Mouse (Mus musculus) hindbrain, embryonic 10.5 days (tissue): ENCODE data around the gene Rpa2. TPM values are rescaled to one million over a fixed set of nuclear protein-coding genes. Genes with fewer than 3 reads are reported as not detected.
"Not testable (repeated sequence)": the region's sequence is repeated elsewhere in the genome, so short reads cannot be mapped to it uniquely, and the experiment has no call there.

Experiments
- DNase-seq: peaks from one replicate; pipeline ENCODE4 v3.0.0-alpha.2; 2017; ENCODE audit warnings: low spot score
- H3K27ac ChIP-seq: fragments of 300-500 bp; sonication (generic); 2 replicates; pipeline ENCODE4 v1.5.1; 2016; ENCODE audit warnings: mild to moderate bottlenecking, moderate library complexity
- H3K27me3 ChIP-seq: fragments of 300-500 bp; sonication (generic); 2 replicates; pipeline ENCODE4 v1.6.1; 2016; ENCODE audit warnings: mild to moderate bottlenecking; ENCODE audit not compliant: poor library complexity, insufficient read depth, severe bottlenecking
- H3K36me3 ChIP-seq: fragments of 300-500 bp; sonication (generic); 2 replicates; pipeline ENCODE4 v1.6.1; 2016; ENCODE audit warnings: mild to moderate bottlenecking, moderate library complexity
- H3K4me1 ChIP-seq: fragments of 300-500 bp; sonication (generic); replicated peaks from 2 replicates; pipeline ENCODE4 v1.6.1; 2016; ENCODE audit warnings: mild to moderate bottlenecking
- H3K4me3 ChIP-seq: fragments of 300-500 bp; sonication (generic); 2 replicates; pipeline ENCODE4 v1.5.1; 2016; ENCODE audit warnings: mild to moderate bottlenecking, moderate library complexity
- H3K9me3 ChIP-seq: fragments of 300-500 bp; sonication (generic); 2 replicates; pipeline ENCODE4 v1.6.1; 2016; ENCODE audit warnings: mild to moderate bottlenecking, moderate library complexity
- WGBS: fragments of 180-500 bp; shearing (Covaris S2); methylation state at CpG from one replicate; pipeline ENCODE4 v1.1.7; 2016; 5-methylcytosine and 5-hydroxymethylcytosine counted together
- polyA plus RNA-seq: library from polyadenylated mRNA; unstranded; fragments of >200 nt; fragmentation: Nextera tagmentation; extraction: Ambion mirVana; gene quantifications from 2 replicates; pipeline ENCODE4 v1.2.1, GENCODE M21; 2016

The Rpa2 gene
- polyA plus RNA-seq, 1 experiment from 2014 or later = 147 TPM

- WGBS = 82% methylated on average over 3 of the region's 3 CpGs
Observed at GRCm38 (mm10) chr4:132798666-132799065, 30.5 kb downstream of the Rpa2 start.

GRCm38 (mm10) chr4:132799845-132800244, 31.7 kb downstream of the Rpa2 start:
- WGBS = 91% methylated on average over 4 of the region's 4 CpGs
- peaks cover 15% of the 10 kb centered on the region for H3K4me1 ChIP-seq
- H3K27me3 ChIP-seq = peaks cover 28% of the 10 kb centered on the region
- DNase-seq = no peak
- no peaks in the 10 kb centered on the region for H3K9me3 ChIP-seq
- no peak overlapping the region for H3K4me3 ChIP-seq
- no peaks in the 10 kb centered on the region for H3K36me3 ChIP-seq
- no peak overlapping the region for H3K27ac ChIP-seq

More at GRCm38 (mm10) chr4:132798666-132799065, 30.5 kb downstream of the Rpa2 start:
- H3K36me3 ChIP-seq, H3K27ac ChIP-seq, DNase-seq, H3K9me3 ChIP-seq, H3K4me3 ChIP-seq: not testable (repeated sequence)
- H3K27me3 ChIP-seq = peaks cover 36% of the 10 kb centered on the region
- H3K4me1 ChIP-seq = peaks cover 27% of the 10 kb centered on the region

- Histone ChIP-seq H3K27me3 (peaks cover 13% of the 10 kb centered on the region), H3K4me3 (no peak overlapping the region), H3K9me3 (no peaks in the 10 kb centered on the region), H3K27ac (no peak overlapping the region), H3K4me1 (0 out of 2 replicates have a peak, but pooled peaks cover 2% of the 10 kb centered on the region), H3K36me3 (no peaks in the 10 kb centered on the region)
- WGBS = 88% methylated on average over 18 of the region's 18 CpGs
- no peak for DNase-seq
Observed at GRCm38 (mm10) chr4:132801176-132802077, 33.3 kb downstream of the Rpa2 start.

- WGBS = 68% methylated on average over 16 of the region's 16 CpGs
- peaks cover 8% of the 10 kb centered on the region for H3K27me3 ChIP-seq
- DNase-seq = no peak
- no peaks in the 10 kb centered on the region for H3K9me3 ChIP-seq
- H3K36me3 ChIP-seq = no peaks in the 10 kb centered on the region
- 0 out of 2 replicates have a peak, but pooled peaks cover 2% of the 10 kb centered on the region for H3K4me1 ChIP-seq
- no peak overlapping the region for H3K4me3 ChIP-seq
- no peak overlapping the region for H3K27ac ChIP-seq
Observed at GRCm38 (mm10) chr4:132802171-132802637, 34.1 kb downstream of the Rpa2 start.

- H3K4me1 ChIP-seq = 0 out of 2 replicates have a peak, but pooled peaks cover 2% of the 10 kb centered on the region
- no peaks in the 10 kb centered on the region for H3K9me3 ChIP-seq
- 91% methylated on average over 5 of the region's 5 CpGs for WGBS
- no peak for DNase-seq
- no peaks in the 10 kb centered on the region for H3K36me3 ChIP-seq
- H3K27ac ChIP-seq = no peak overlapping the region
- no peaks in the 10 kb centered on the region for H3K27me3 ChIP-seq
- H3K4me3 ChIP-seq = no peak overlapping the region
Observed at GRCm38 (mm10) chr4:132803212-132803611, 35.1 kb downstream of the Rpa2 start.

GRCm38 (mm10) chr4:132803876-132804275, 35.7 kb downstream of the Rpa2 start:
- Histone ChIP-seq H3K36me3 (no peaks in the 10 kb centered on the region), H3K4me3 (no peak overlapping the region), H3K4me1 (0 out of 2 replicates have a peak, but pooled peaks cover 2% of the 10 kb centered on the region), H3K9me3 (no peaks in the 10 kb centered on the region), H3K27me3 (no peaks in the 10 kb centered on the region), H3K27ac (no peak overlapping the region)
- DNase-seq = no peak
- WGBS = 95% methylated on average over 7 of the region's 7 CpGs

- no peaks in the 10 kb centered on the region for H3K27me3 ChIP-seq
- H3K4me1 ChIP-seq = 0 out of 2 replicates have a peak, but pooled peaks cover 2% of the 10 kb centered on the region
- no peak for DNase-seq
- 93% methylated on average over 6 of the region's 6 CpGs for WGBS
- H3K4me3 ChIP-seq = no peak overlapping the region
- no peaks in the 10 kb centered on the region for H3K9me3 ChIP-seq
- no peak overlapping the region for H3K27ac ChIP-seq
- no peaks in the 10 kb centered on the region for H3K36me3 ChIP-seq
Observed at GRCm38 (mm10) chr4:132804331-132804730, 36.2 kb downstream of the Rpa2 start.

- no peaks in the 10 kb centered on the region for H3K36me3 ChIP-seq
- no peak for DNase-seq
- no peak overlapping the region for H3K4me3 ChIP-seq
- 81% methylated on average over 5 of the region's 5 CpGs for WGBS
- H3K27me3 ChIP-seq = no peaks in the 10 kb centered on the region
- H3K9me3 ChIP-seq = no peaks in the 10 kb centered on the region
- no peak overlapping the region for H3K27ac ChIP-seq
- H3K4me1 ChIP-seq = 0 out of 2 replicates have a peak, but pooled peaks cover 2% of the 10 kb centered on the region
Observed at GRCm38 (mm10) chr4:132805146-132805545, 37.0 kb downstream of the Rpa2 start.

- 89% methylated on average over 12 of the region's 12 CpGs for WGBS
- Histone ChIP-seq H3K36me3 (no peaks in the 10 kb centered on the region), H3K9me3 (peaks cover 2% of the 10 kb centered on the region; the same call in 1 of the 2 replicates), H3K4me3 (no peak overlapping the region), H3K27me3 (no peaks in the 10 kb centered on the region), H3K27ac (no peak overlapping the region), H3K4me1 (0 out of 2 replicates have a peak, but pooled peaks cover 2% of the 10 kb centered on the region)
- no peak for DNase-seq
Observed at GRCm38 (mm10) chr4:132805599-132806197, 37.6 kb downstream of the Rpa2 start.

GRCm38 (mm10) chr4:132806620-132807191, 38.6 kb downstream of the Rpa2 start:
- H3K27ac ChIP-seq = no peak overlapping the region
- H3K9me3 ChIP-seq = peaks cover 9% of the 10 kb centered on the region
- WGBS = 89% methylated on average over 7 of the region's 7 CpGs
- H3K27me3 ChIP-seq = no peaks in the 10 kb centered on the region
- 0 out of 2 replicates have a peak, but pooled peaks cover 2% of the 10 kb centered on the region for H3K4me1 ChIP-seq
- H3K4me3 ChIP-seq = no peak overlapping the region
- no peak for DNase-seq
- H3K36me3 ChIP-seq = no peaks in the 10 kb centered on the region

GRCm38 (mm10) chr4:132807771-132808641, 39.9 kb downstream of the Rpa2 start:
- no peak for DNase-seq
- Histone ChIP-seq H3K36me3 (no peaks in the 10 kb centered on the region), H3K9me3 (peaks cover 9% of the 10 kb centered on the region), H3K27ac (no peak overlapping the region), H3K4me1 (no peaks in the 10 kb centered on the region), H3K27me3 (no peaks in the 10 kb centered on the region), H3K4me3 (no peak overlapping the region)
- WGBS = 74% methylated on average over 5 of the region's 5 CpGs

GRCm38 (mm10) chr4:132809621-132810020, 41.5 kb downstream of the Rpa2 start:
- Histone ChIP-seq H3K36me3 (no peaks in the 10 kb centered on the region), H3K9me3 (peaks cover 9% of the 10 kb centered on the region), H3K27ac (no peak overlapping the region), H3K4me3 (no peak overlapping the region), H3K4me1 (no peaks in the 10 kb centered on the region), H3K27me3 (no peaks in the 10 kb centered on the region)
- WGBS = 93% methylated on average over 5 of the region's 5 CpGs
- DNase-seq = no peak
